Mouse (Mus musculus): Measurements from ENCODE around the gene Rasip1.
"Not testable (repeated sequence)": the region's sequence is repeated elsewhere in the genome, so short reads cannot be mapped to it uniquely, and the experiment has no call there.

Gene Rasip1

DNA sequence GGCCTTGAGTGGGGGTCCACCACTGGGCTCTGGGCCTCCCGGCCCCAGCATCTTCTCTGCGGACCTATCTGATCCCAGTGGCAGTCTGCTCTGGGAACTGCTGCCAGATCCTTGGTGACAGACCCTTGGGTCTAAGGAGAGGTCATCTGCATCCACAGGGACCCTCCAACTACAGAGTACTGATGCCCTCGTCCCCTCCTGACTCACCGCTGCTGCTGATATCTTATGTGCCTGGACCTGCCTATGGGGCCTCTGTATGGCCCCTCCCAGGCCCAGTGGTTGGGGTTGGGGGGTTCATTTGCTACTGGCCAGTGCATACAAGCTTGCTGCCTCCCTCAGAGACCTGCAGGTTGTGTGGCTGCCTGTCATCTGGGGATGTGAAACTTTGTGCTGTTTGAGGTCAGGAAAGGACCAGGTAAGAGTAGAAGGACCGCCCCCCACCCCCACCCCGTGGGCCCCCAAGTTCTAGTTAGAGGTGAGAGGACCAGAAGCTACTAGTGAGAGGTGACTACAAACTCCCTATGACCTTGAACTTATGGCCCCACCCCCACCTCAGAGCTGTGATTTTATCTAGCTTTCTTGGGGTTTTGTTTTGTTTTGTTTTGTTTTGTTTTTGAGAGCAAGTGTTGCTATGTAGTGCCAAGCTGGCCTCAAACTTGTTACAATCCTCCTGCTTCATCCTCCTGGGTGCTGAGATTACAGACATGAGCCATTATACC lies 17.7 kb downstream of the Rasip1 start:
- DNase-seq (ENCODE audit: low spot score) = no peak

DNA sequence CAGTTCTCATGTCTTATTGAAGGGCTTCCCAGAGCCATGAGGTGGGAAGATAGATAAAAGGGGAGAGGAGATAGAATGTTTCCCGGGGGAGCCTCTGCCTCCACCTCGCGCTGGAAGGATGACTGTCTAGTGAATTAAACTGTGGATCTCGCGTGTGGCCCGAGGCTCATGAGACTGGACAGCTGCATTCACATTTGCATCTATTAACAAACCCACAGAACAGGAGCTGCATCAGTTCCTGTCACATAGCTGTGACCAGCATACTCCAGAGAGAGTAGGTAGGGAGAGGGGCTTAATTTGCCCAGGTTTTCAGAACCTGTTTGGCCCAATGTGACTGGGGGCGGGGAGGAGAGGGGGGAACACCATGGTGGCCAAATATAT lies 18.3 kb downstream of the Rasip1 start:
- no peak for DNase-seq (ENCODE audit: low spot score)

- no peak for DNase-seq (ENCODE audit: low spot score)
These were observed 19.4 kb downstream of the Rasip1 start for GRCm38 (mm10) chr7:45646671-45647070.

DNA sequence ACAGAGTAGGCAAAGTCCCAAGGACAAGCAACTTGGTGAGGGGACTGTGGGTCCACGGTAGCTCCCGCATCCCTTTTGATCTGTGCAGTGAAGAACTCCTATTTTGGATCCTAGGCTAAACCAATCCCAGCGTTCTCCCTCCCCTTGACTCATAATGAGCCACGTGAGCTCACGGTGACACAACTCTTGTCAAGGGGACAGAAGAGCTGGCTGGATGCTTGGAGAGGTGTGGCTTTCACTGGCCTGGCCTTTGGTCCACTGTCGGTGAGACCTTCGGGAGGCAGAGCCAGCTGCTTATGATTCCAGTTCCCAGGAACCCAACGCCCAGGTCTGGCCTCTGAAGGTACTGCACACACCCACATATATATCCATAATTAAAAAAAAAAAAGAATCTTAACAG lies 22.1 kb downstream of the Rasip1 start:
- no peak for DNase-seq (ENCODE audit: low spot score)

- not testable (repeated sequence) for DNase-seq (ENCODE audit: low spot score)
These were observed 23.2 kb downstream of the Rasip1 start for GRCm38 (mm10) chr7:45650484-45650883.

DNA sequence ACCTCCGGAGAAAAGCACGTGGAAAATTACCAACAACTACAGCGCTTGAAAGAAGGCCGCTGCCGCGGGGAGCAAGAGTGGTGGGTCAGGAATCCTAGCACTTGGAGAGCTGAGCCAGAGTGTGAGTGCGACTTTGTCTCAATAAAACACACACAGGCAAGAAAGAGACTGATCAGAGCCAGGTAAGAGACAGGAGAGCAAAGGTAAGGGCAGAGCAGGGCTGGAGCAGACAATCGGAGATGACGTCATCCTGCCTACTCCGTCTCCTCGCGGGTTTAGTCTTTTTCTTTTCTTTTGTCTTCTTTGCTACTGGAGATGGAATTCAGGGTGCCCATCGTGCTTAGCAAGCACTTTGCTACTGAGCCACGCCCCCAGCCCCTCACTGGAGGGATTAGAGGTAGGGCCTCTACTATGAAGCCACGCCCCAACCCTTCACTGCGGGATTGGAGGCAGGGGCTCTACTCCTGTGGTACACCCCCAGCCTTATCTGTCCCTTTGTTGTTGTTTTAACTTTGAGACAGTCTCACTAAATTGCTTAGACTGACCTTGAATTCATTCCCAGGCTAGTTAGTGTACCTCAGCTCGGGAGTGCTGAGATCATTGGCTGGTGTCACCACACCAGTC lies 27.2 kb downstream of the Rasip1 start:
- no peak for DNase-seq (ENCODE audit: low spot score)

- DNase-seq (ENCODE audit: low spot score) = no peak
These were observed 33.6 kb downstream of the Rasip1 start for GRCm38 (mm10) chr7:45660746-45661478.

DNA sequence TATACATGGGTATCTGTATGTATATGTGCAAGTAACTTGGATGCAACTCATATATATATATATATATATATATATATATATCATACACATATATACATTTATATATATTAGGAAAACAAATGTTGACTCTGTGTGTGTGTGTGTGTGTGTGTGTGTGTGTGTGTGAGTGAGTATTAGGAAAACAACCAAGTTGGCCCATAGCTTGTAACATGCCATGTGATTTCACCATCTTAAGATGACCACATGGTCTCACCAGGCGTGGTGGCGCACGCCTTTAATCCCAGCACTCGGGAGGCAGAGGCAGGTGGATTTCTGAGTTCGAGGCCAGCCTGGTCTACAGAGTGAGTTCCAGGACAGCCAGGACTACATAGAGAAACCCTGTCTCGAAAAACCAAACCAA lies 34.4 kb downstream of the Rasip1 start:
- DNase-seq (ENCODE audit: low spot score) = not testable (repeated sequence)

- DNase-seq (ENCODE audit: low spot score) = no peak
These were observed 38.2 kb downstream of the Rasip1 start for GRCm38 (mm10) chr7:45665303-45666138.

- no peak for DNase-seq (ENCODE audit: low spot score)
These were observed 38.9 kb downstream of the Rasip1 start, which contains the start of gene Fut2 for GRCm38 (mm10) chr7:45666161-45666560. Fut2 (minus strand) TSS chr7:45666394.

- DNase-seq (ENCODE audit: low spot score) = no peak
These were observed 40.5 kb downstream of the Rasip1 start for GRCm38 (mm10) chr7:45667761-45668160.

DNA sequence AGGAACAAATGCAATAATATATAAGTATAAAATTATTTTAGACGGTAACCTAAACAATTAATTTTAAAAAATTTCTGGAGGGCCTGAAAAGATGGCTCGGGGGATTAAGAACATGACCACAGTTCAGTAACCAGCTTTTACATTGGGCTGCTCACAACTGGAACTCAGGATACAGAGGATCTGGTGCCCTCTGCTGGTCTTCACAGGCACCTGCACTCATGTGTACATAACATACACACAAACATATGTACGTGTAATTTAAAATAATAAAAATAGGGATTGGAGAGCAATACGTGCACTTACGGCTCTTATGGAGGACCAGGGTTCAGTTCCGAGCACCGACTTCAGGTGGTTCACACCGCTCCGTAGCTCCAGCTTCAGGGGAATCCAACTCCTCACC lies 41.6 kb downstream of the Rasip1 start:
- no peak for DNase-seq (ENCODE audit: low spot score)

GRCm38 (mm10) chr7:45677627-45678295 lies 50.5 kb downstream of the Rasip1 start:
- DNase-seq (ENCODE audit: low spot score) = no peak

- DNase-seq (ENCODE audit: low spot score) = no peak
These were observed 51.2 kb downstream of the Rasip1 start for GRCm38 (mm10) chr7:45678513-45678912.

DNA sequence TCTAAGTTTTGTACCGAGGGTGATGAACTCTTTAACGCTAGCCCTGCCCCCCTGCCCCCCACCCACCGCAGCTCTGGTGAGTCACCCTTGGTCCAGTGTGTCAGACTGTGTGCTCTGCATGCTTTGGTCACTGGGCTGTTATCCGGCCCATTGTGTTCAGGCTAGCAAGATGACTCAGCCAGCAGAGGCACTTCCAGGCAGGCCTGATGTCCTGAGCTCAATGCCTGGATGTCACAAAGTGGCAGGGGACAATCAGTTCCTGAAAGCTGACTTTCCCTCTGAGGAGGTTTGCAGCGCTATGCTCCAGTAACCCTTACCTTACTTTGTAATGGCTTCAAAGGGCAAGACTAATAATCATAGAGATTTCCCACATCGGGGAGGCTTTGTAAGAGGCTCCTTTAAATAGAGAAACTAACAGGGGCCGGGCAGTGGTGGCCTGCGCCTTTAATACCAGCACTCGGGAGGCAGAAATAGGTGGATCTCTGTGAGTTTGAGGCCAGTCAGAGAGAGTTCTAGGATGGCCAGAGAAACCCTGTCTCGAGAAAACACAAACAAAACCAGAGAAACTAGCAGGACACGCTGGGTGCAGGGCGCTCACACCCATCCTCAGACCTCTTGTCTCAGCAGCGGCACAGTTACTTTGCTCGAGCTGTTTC lies 52.8 kb downstream of the Rasip1 start:
- no peak for DNase-seq (ENCODE audit: low spot score)

DNA sequence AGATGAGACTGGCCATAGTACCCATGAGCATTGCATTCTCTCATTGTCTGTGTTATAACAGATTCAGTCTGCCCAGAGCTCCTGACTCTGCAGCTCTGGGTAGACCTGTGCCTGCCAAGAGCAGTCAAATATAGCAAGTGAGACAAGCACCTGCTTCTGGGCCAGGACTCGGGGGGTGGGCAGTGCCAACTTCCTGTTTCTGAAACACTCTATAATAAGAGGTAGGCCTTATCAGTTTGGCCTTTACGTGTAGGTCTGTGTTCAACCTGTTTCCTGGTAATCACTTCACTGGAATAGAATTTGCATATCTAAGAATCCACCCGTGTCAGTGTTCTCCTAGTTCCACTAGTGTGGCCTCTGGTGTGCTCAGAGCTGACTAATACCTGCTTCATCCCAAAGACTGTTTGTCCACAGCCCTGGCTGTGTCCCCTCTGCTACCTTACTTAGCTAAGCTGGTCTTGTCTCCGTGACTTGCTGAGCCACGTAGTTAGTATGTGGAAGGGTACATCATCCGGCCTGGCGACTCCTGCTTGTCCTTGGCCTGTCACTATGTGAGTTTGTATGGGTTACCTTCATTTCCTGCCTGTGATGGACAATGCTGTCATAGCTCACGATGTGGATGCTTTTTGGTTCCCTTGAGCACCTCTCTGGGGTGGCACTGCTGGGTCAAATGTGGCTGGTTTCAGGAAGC lies 53.9 kb downstream of the Rasip1 start:
- peak; percentile 12 for DNase-seq (ENCODE audit: low spot score)

DNA sequence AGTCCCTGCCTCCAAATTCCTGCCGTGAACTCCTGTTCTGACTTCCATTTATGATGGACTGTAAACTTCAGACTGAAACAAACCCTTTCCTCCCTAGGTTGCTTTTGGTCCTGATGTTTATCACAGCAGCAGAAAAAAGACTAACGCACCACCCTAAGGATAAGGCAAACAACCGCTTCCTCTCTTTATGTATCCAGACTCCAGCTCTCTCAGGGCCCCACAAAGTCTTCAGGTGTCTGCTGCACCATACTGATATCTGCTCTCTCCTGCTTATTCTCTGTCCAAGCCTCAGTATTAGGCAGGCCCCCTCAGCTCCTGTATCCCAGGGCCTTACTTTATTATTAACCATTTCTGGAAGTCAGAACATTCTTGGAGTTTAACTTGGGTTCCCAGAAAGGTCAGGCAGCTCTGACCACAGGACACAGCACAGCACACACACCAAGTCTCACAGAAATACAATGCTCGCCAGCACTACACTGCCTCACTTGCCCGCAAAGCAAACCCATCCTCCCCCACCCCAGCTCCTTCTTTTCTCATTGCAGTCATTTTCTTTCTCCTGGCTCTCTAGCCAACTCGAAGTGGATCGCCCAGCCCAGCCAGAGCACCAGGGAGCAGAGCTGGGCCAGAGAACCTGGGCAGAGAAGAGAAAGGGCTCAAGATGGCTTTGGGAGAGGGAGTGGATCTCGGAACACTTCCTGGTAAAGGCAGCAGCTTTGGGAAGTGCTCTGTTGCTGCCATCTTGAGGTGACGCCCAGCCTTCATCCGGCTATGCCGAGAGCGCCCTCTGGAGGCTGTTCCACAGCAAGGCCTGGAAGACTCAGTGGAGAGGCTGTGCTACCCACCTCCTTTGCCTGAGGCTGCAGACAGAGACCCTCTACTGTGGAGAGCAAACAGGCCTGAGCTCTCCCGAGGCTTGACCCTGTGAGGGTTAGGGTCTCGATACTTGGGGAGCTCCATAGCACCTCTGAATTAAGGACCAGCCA lies 55.1 kb downstream of the Rasip1 start:
- peak; percentile 40 for DNase-seq (ENCODE audit: low spot score)

DNA sequence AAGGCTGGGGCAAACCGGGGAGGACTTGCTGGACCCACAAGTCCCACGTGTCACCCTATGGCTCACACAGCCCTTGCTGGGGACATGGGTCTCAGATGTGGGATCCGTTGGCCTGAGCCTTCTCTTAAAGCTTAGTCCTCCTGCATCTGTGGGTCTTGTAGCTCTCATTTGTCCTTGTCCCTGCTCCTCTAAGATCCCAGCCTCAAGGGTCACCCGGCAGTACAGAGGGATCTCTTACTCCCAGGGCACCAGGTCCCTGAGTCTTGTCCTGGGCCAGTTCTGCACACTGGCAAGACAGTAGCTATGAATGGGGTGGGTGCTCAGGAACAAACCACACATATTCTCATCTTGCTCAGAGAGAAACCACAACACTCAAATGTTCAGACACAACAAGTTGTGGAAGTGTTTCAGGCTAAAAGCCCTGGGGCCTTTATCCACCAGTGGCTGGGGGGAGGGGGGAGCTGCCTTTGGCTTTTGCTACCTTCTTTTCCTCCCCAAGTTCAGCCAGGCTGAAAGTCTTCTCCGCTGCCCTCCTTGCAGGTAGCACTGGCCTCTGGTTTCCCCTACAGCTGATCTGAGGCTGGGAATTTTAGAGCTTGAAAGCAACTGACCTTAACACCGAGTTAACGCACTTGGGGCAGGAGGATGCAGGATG lies 56.2 kb downstream of the Rasip1 start, which contains the start of gene Ntn5:
Gene Ntn5, plus strand, starts transcription at position 627 of the 655 bp plus-strand sequence.
- DNase-seq (ENCODE audit: low spot score) = no peak

GRCm38 (mm10) chr7:45685811-45686210 lies 58.5 kb downstream of the Rasip1 start:
- no peak for DNase-seq (ENCODE audit: low spot score)
